Mouse (Mus musculus) neural tube, embryonic 10.5 days (tissue): Measurements from ENCODE around the gene Pnpla3.
A peak's percentile ranks its signal among the peaks of the same experiment; 100 is the strongest.

Source experiments
- DNase-seq: peaks from one replicate; pipeline ENCODE4 v3.0.0-alpha.2; 2017; ENCODE audit warnings: low spot score; ENCODE audit errors: extremely low spot score

The Pnpla3 gene

GRCm38 (mm10) chr15:84171166-84171565 lies 3.5 kb downstream of the Pnpla3 start:
- no peak for DNase-seq

DNA sequence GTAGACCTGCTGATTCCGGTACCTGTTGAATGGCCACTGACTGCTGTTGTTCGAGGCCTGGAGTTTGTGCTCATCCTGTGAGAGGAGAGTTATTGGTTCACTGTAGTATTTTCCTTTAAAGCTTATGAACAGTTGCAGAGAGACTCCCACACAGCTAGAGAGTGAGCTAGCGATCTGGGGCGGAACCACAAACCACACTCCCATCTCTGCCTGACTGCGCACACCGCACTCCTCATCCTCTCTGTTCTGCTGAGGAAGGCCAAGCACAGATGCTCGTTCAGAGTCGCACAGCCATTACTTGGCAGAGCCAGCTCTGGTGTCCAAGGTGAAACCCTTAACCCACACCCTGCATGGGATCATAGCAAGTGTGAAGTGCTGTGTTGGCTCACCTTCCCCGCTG lies 11.1 kb downstream of the Pnpla3 start:
- no peak for DNase-seq

GRCm38 (mm10) chr15:84182000-84182399 lies 14.4 kb downstream of the Pnpla3 start:
- DNase-seq, result no peak

DNA sequence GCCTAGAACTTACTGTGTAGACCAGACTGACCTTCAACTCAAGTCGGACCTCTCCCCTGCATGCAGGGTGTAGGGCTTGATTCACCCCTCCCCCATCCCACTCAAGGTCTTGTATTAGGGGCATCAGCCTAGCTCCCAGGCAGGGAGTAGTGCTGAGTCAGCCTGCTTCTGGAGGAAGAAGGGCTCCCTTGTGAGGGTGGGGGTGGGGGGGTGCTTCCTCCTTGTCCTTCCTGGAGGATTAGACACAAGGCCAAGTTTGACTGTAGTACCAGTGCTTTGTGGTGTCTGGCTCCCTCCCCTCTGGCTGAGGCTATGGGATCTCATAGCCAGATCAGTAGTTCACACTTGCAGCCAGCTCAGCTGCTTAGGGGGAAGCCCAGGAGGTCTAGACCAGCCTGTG lies 16.3 kb downstream of the Pnpla3 start:
- no peak for DNase-seq

GRCm38 (mm10) chr15:84186196-84186595 lies 18.6 kb downstream of the Pnpla3 start:
- no peak for DNase-seq

- no peak for DNase-seq
These were observed 21.4 kb downstream of the Pnpla3 start for GRCm38 (mm10) chr15:84188887-84189530.

DNA sequence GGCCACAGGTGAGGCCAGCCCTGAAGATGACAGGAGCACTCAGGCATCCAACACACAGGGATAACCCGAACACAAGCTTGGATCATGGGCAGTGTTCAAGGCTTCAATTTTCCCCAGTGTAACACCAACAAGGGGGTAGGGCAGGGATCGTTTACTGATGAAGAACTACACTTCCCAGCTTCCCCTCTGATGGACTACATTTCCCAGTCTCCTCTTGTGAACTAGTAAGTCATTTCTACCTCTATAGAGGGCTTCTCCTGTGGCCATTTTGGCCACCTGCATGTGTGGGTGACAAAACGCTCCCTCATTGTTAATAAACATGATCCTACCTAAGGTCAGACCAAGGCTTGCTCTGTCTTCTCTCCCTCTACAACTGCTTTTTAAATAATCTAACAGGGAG lies 22.2 kb downstream of the Pnpla3 start:
- DNase-seq, result no peak

DNA sequence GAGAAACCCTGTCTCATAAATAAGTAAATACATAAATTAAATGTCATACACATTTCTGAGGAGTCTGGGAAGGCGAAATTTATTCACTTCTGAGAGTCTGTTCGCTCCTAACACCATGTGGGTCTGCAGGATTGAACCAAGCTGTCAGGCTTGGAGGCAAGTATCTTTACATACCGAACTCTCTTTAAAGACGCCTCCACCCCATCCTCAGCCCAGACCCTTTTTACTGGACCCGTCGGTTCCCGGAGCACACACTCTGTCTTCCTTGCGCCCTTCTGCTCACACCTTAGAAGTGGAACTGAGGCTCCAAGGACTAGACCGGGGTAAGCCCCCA lies 24.1 kb downstream of the Pnpla3 start:
- DNase-seq, result no peak

GRCm38 (mm10) chr15:84192058-84192791 lies 24.6 kb downstream of the Pnpla3 start, which contains the start of gene Samm50:
Gene Samm50, plus strand, starts transcription at chr15:84192241.
- peak; percentile 93 for DNase-seq

GRCm38 (mm10) chr15:84196486-84197165 lies 29.0 kb downstream of the Pnpla3 start:
- DNase-seq, result no peak

DNA sequence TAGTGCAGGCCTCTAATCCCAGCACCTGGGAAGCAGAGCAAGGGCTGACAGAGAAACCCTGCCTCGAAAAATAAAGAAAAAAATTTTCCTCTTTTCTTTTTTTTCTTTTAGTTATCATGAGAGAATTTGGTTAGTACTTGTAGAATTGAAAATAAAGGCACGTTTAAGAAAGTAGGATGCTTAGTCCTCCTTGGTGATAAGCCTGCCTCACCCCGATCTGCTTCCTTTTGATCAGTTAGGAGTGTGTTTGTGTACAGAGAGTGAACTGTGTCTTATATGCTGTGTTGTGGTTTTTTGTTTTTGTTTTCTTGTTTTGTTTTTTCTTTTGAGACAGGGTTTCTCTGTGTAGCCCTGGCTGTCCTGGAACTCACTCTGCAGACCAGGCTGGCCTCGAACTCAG lies 39.7 kb downstream of the Pnpla3 start:
- DNase-seq, result no peak

DNA sequence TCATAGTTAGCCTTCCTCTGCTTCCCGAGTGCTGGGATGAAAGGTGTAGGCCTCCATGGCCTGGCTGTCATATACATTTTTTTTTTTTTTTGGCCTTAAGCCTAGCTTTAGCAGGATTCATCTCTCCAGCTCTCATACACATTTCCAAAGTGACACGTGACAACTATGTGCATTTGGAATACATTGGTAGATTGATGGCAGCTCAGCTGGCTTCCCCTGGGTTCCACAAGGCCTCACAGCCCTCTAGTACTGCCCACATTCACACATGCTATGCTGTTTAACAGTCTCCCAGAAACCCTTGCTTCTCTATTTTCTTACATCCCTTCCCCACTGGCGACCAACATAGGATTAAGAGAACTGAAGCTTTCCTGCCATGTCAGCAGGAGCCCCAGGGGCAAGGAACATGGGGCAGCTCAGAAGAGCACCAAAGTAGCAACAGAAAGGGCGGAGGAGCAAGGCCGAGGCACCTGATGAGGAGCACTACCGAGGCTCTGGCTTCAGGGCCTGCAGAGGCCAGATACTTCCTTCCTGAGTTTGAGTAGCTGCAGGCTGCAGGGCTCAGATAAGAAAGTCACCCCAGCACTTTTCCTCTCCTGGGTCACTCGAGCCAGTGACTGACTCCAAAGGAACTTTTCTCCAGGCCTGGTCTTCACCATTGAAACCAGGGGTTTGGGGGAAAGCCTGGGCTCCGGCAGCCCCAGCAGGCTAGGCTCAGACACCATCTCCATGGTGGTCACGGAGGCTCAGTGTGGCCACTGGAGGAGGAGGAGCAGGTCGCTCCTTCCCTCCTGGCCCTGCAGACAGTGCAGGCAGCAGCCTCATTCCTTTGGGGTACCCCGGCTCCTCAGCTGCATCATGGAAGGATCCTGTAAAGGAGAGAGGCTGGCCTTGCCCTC lies 42.1 kb downstream of the Pnpla3 start:
- DNase-seq, result no peak

GRCm38 (mm10) chr15:84210461-84210860 lies 42.8 kb downstream of the Pnpla3 start:
- no peak for DNase-seq

DNA sequence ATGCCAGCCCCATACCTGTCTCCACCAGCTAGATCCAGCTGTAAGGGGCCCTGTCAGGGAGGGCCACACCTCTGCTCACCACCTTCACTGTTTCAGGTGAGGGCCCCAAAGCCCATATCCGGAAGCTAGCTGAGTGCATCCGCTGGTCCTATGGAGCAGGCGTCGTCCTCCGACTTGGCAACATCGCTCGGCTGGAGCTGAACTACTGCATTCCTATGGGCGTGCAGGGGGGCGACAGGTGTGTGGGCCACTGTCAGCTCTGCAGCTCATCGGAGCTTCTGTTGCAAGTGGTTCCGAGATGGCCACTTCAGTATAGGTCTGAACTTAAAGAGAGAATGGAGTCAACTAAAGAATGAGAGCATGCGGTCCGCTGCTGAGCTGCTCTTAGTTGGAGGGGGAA lies 43.3 kb downstream of the Pnpla3 start:
- DNase-seq, result no peak

- no peak for DNase-seq
These were observed 43.9 kb downstream of the Pnpla3 start for GRCm38 (mm10) chr15:84211564-84211963.

- peak; percentile 92 for DNase-seq
These were observed 44.6 kb downstream of the Pnpla3 start for GRCm38 (mm10) chr15:84212031-84212755.

- DNase-seq, result no peak
These were observed 45.1 kb downstream of the Pnpla3 start for GRCm38 (mm10) chr15:84212756-84213105.

DNA sequence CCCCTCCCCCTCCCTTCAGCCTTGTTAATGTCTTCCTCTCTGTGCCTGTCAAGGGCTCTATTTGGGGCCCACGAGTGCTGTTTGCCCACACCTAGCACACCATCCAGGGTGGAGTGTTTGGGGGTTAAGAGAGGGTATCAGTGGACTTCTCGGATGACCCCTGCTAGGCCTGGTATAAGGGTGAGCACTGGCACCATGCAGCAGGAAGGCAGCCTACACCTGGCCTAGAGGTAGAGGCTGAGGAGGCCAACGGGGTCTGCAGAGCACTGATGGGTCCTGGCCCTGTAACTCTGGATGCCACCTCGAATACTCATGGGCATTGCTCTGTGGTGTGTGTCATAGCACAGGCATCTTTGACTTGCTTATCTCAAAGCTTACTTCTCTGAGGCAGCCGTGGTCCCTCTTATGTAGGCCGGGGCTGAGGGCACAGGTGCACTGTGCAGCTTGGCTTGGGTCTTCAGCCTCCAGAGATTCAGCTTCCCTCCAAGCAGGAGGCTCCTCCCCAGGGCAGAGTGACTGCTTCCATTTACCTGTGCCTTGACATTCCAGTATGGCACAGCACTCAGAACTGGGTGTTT lies 45.6 kb downstream of the Pnpla3 start:
- no peak for DNase-seq

- no peak for DNase-seq
These were observed 46.8 kb downstream of the Pnpla3 start for GRCm38 (mm10) chr15:84214476-84214875.

DNA sequence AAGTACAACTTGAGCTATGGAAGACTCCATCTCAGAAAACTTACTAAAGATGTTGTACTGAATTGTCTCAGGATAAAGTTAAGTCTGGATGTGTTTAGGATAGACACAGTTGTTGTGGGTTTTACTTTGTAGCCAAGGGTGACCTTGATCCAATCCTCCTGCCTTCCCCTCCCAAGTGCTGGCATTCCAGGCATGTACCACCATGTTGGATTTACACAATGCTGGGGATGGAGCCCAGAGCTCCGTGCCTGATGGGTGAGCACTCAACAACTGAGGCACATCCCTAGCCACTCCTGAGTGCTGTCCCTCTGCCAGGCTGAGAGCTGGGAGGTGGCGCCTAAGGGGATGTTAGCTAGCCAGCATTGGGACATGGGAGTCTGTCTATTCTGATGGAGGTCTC lies 47.6 kb downstream of the Pnpla3 start:
- DNase-seq, result no peak

GRCm38 (mm10) chr15:84216026-84216425 lies 48.4 kb downstream of the Pnpla3 start:
- DNase-seq, result no peak
